Mouse (Mus musculus) ES-E14 (cell line): ENCODE results near the gene Hoxb4.

Source experiments
- HCFC1 ChIP-seq: IDR thresholded peaks from 2 replicates; pipeline ENCODE4 v1.6.1; 2012; ENCODE audit warnings: low read length, inconsistent platforms, borderline replicate concordance; ENCODE audit not compliant: insufficient read depth
- ZC3H11A ChIP-seq: IDR thresholded peaks from 2 replicates; pipeline ENCODE4 v1.6.1; 2012; ENCODE audit warnings: low read depth, mild to moderate bottlenecking, inconsistent platforms, low read length, borderline replicate concordance
- ZNF384 ChIP-seq: IDR thresholded peaks from 2 replicates; pipeline ENCODE4 v1.6.1; 2012; ENCODE audit warnings: low read depth, low read length, inconsistent platforms

GRCm38 (mm10) chr11:96293302-96293921 lies 24.7 kb upstream of the Hoxb4 start:
- no peak for TF ChIP-seq HCFC1
- no peak for TF ChIP-seq ZC3H11A
- TF ChIP-seq ZNF384: no peak
